Mouse (Mus musculus) liver, embryonic 12.5 days (tissue): ENCODE results near the gene Dennd5b. TPM values are rescaled to one million over a fixed set of nuclear protein-coding genes. Genes with fewer than 3 reads are reported as not detected.
A peak's percentile ranks its signal among the peaks of the same experiment; 100 is the strongest.
"Not testable (repeated sequence)": the region's sequence is repeated elsewhere in the genome, so short reads cannot be mapped to it uniquely, and the experiment has no call there.

Experiments
- ATAC-seq: fragments of 200-750 bp; cut with Nextera tagmentation; 2 replicates; pipeline ENCODE4 v1.8.0; 2017; ENCODE audit warnings: moderate number of reproducible peaks, mild to moderate bottlenecking, moderate library complexity
- H3K27ac ChIP-seq: fragments of 300-500 bp; sonication (generic); 2 replicates; pipeline ENCODE4 v1.5.1; 2016; ENCODE audit warnings: mild to moderate bottlenecking
- H3K27me3 ChIP-seq: fragments of 300-500 bp; sonication (generic); replicated peaks from 2 replicates; pipeline ENCODE4 v1.6.1; 2016; ENCODE audit warnings: mild to moderate bottlenecking, moderate library complexity
- H3K36me3 ChIP-seq: fragments of 300-500 bp; sonication (generic); 2 replicates; pipeline ENCODE4 v1.6.1; 2016; ENCODE audit warnings: mild to moderate bottlenecking, moderate library complexity
- H3K4me1 ChIP-seq: fragments of 300-500 bp; sonication (generic); 2 replicates; pipeline ENCODE4 v1.6.1; 2016
- H3K4me2 ChIP-seq: fragments of 300-500 bp; sonication (generic); 2 replicates; pipeline ENCODE4 v1.6.1; 2016; ENCODE audit warnings: mild to moderate bottlenecking, moderate library complexity
- H3K4me3 ChIP-seq: fragments of 300-500 bp; sonication (generic); 2 replicates; pipeline ENCODE4 v1.5.1; 2016; ENCODE audit warnings: mild to moderate bottlenecking, moderate library complexity
- H3K9ac ChIP-seq: fragments of 300-500 bp; sonication (generic); 2 replicates; pipeline ENCODE4 v1.6.1; 2016; ENCODE audit warnings: mild to moderate bottlenecking, moderate library complexity
- H3K9me3 ChIP-seq: fragments of 300-500 bp; sonication (generic); replicated peaks from 2 replicates; pipeline ENCODE4 v1.6.1; 2016; ENCODE audit warnings: mild to moderate bottlenecking, moderate library complexity
- WGBS: fragments of 180-500 bp; shearing (Covaris S2); methylation state at CpG from one replicate; pipeline ENCODE4 v1.1.7; 2016; ENCODE audit not compliant: insufficient replicate concordance; 5-methylcytosine and 5-hydroxymethylcytosine counted together
- polyA plus RNA-seq: library from polyadenylated mRNA; unstranded; fragments of >200 nt; fragmentation: Nextera tagmentation; extraction: Ambion mirVana; gene quantifications from 2 replicates; pipeline ENCODE4 v1.2.1, GENCODE M21; 2016

The Dennd5b gene
- polyA plus RNA-seq, 1 experiment from 2014 or later, result 6.0 TPM

DNA sequence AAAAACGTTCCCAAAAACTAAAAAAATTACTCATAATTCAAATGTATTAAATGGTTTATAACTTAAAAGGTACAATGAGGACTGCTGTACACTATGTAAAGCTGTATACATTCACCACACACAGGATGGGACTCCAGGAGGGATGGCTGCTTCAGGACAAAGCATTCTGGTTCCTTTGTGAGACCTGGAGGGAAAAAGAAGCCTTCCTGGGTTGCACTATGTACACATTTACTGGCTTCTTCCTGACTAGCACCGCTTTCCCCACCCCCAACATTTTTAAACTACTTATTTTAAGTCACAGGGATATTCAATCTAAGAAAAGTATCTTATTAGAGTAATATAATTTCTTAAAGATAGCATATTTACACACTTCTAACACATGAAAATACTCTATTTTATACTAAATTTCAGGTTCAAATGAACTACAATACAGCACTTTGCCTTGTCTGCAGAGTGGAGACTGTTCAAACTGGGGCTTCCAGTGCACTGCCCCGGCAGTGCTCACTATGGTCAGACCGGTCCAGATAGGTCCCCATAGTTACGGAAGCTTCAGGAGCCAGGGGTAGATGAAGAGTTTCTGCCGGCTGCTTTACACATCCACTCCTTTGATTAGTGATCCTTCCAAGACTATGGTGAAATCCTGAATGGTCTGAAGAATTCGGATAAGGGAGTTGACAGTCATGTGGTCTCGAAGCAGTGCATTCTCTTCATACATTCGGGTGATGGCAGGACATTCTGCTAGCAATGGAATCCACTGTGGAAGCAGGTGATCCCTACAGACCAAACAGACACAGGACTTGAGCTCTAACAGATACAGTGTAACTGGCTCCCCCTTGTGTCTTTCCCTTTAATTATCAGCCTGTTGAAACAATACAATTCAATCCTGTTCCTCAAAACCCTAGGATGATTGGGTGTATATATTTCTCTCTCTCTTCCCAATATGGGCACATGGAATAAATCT, 108.1 kb downstream of the Dennd5b start:
- Histone ChIP-seq H3K9me3 (no peaks in the 10 kb centered on the region), H3K9ac (no peak overlapping the region), H3K4me1 (no peaks in the 10 kb centered on the region), H3K4me2 (no peak overlapping the region), H3K4me3 (no peak overlapping the region), H3K27ac (no peak overlapping the region), H3K27me3 (no peaks in the 10 kb centered on the region), H3K36me3 (peaks cover 9% of the 10 kb centered on the region)
- 29% methylated on average over 9 of the region's 9 CpGs for WGBS
- ATAC-seq, result peak; percentile 44; the same call in 1 of the 2 replicates

DNA sequence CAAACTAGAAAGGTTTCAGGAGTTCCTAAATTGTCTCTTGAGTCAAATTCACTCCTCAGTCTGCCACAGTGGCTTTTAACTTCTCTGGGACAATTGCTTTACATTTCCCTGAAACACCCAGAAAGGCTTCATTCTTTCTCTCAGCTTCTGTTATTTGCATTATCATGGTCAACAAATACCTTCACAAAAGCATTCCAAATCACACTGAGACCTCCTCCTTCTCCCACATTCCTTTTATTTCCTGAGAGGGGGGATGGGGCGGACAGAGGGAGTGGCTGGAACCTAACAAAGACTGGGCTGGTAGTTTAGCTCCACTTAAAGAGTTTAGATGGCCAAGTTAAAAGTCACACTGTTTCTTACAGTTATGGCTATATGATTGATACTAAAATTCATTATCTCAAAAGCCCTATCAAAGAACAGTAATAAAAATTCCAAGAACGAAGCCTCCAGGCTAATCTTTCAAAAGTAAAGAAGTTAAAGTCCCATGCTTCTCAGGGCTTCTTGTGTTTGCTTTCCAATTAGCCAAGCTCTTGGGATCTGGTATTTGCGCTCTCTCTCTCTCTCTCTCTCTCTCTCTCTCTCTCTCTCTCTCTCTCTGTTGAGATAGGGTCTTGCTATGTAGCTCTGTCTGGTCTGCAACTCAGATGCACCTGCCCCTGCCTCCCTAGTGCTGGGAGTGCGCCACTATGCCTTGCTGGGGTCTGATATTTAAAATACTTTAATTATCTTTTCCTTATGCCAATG, 108.9 kb downstream of the Dennd5b start:
- H3K4me3 ChIP-seq, result no peak overlapping the region
- no peaks in the 10 kb centered on the region for H3K4me1 ChIP-seq
- H3K36me3 ChIP-seq, result peaks cover 4% of the 10 kb centered on the region
- H3K9ac ChIP-seq, result no peak overlapping the region
- H3K9me3 ChIP-seq, result no peaks in the 10 kb centered on the region
- 57% methylated on average over 4 of the region's 4 CpGs for WGBS
- no peak overlapping the region for H3K4me2 ChIP-seq
- ATAC-seq, result no peak
- no peak overlapping the region for H3K27ac ChIP-seq
- H3K27me3 ChIP-seq, result no peaks in the 10 kb centered on the region

DNA sequence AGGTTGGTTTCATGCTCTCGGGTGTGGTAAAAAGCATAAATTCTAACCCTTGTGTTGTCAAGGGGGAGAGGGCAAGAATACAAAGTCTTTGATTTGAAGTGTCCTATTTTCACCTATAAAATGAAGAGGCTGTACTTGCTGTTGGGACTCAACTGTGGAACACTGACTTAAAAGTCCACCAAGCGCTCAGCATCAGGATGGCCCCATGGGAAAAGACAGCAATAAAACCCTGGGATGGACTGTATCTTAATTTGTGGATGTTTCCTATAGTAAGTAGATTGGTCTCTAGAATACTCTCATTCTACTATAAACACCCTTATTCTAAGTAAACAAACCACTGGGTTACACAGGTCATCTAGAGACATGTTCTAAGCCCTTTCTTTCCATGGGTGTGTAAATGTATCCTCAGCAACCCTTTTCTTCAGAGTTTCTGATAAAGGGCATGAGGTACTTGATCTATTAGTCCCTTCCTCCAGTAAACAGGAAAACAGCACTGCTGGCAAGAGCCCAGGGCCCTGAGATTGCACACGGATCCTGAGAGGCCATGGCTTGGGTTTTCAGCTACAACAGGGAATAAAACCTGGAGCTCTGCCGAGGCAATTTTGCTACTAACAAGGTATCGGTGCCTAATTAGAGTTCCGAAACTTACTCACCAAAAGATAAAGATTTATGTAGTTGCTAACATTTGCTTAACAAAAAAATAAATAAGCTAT, 109.7 kb downstream of the Dennd5b start:
- Histone ChIP-seq H3K36me3 (peaks cover 4% of the 10 kb centered on the region), H3K9me3 (no peaks in the 10 kb centered on the region), H3K4me3 (no peak overlapping the region), H3K4me1 (no peaks in the 10 kb centered on the region), H3K9ac (no peak overlapping the region), H3K4me2 (no peak overlapping the region), H3K27me3 (no peaks in the 10 kb centered on the region), H3K27ac (no peak overlapping the region)
- 57% methylated on average over 6 of the region's 6 CpGs for WGBS
- ATAC-seq, result no peak

DNA sequence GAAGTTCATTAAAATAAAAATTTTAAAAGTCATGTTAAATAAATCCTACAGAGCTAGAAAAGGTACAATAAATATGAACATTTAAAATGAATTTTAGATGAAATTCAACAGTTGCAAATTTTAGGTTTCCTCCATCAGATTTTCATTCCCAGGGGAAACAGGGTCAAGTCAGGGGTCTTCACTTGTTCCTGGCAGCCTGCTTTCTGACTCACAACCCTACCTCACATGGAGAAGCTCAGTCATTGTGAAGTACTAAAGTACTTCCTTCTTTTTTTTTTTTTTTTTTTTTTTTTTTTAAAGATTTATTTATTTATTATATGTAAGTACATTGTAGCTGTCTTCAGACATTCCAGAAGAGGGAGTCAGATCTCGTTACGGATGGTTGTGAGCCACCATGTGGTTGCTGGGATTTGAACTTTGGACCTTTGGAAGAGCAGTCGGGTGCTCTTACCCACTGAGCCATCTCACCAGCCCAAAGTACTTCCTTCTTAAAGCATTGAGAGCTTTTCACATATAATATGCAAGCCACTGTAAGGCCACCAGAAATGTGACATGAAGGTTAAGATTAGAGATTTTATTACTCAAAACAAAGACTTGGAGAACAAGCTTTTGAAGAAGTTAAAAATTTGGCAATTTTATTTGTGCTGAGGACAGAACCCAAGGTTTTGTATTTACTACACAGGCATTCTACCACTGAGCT, 111.5 kb downstream of the Dennd5b start:
- H3K27ac ChIP-seq, H3K9ac ChIP-seq, H3K4me3 ChIP-seq, H3K4me1 ChIP-seq, H3K27me3 ChIP-seq, H3K4me2 ChIP-seq, H3K9me3 ChIP-seq, H3K36me3 ChIP-seq, ATAC-seq: not testable (repeated sequence)
- WGBS, result 56% methylated on average over 1 of the region's 3 CpGs

DNA sequence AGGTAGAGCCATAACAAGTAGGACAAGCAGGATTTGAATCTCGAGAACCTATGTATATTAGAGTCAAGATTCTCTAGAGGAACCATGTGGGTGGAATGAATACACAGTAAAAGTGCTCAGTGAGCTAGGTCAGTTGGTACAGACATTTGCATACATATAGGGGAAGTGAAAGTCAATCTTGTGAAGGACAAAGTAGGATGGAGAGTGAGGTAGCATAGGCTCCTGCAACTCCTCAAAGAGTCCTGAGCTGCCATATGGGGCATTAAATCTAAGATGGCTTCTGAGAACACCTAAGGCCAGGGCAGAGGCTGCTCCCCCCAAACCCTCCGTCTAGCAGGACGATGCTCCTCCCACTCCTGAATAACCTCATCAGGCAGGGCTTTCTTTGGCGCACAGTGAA, 115.5 kb downstream of the Dennd5b start:
- H3K9me3 ChIP-seq, result no peaks in the 10 kb centered on the region
- no peak overlapping the region for H3K4me3 ChIP-seq
- no peak; the same call in 1 of the 2 replicates for ATAC-seq
- H3K27me3 ChIP-seq, result no peaks in the 10 kb centered on the region
- H3K4me1 ChIP-seq, result no peaks in the 10 kb centered on the region
- 62% methylated on average over 4 of the region's 4 CpGs for WGBS
- H3K27ac ChIP-seq, result no peak overlapping the region
- H3K9ac ChIP-seq, result no peak overlapping the region
- no peak overlapping the region for H3K4me2 ChIP-seq
- no peaks in the 10 kb centered on the region; the same call in 1 of the 2 replicates for H3K36me3 ChIP-seq

DNA sequence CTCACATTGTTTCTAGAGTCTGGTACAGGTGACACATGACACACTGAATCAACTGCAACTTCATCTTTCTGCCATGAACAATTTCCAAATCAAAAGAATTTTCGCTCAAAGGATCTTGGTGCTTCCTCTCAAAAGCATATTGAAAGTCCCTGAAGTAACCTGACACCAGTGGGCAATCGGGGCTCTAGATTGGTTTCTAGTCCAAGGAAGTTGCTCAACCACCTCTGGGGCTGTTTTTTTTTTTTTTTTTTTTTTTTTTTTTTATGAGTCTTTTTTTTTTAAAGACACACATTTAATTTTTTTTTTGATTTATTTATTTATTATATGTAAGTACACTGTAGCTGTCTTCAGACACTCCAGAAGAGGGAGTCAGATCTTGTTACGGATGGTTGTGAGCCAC, 121.0 kb downstream of the Dennd5b start:
- H3K36me3 ChIP-seq, result no peaks in the 10 kb centered on the region
- H3K27ac ChIP-seq, result no peak overlapping the region
- ATAC-seq, result no peak
- no peaks in the 10 kb centered on the region for H3K4me1 ChIP-seq
- H3K27me3 ChIP-seq, result no peaks in the 10 kb centered on the region
- H3K9me3 ChIP-seq, result no peaks in the 10 kb centered on the region
- H3K4me2 ChIP-seq, result no peak overlapping the region
- H3K9ac ChIP-seq, result no peak overlapping the region
- whole genome bisulfite sequencing, result 35% methylated on average over 2 of the region's 3 CpGs
- no peak overlapping the region for H3K4me3 ChIP-seq

DNA sequence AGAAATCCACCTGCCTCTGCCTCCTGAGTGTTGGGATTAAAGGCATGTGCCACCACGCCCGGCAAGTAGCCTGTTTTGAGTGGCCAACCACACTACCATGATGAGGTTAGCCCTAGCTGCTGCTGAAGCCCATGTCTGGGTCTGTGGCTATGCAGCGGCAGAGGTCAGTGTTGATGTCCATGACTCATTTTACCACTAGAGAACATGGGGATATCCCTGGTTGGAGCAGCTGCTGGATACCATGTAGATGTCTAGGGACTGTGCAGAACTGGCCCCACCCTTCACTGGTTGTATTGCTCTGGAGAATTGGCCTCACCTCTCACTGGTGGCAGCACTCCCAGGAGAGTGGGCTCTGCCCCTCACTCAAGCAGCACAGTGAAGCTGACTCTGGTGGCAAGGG, 126.4 kb downstream of the Dennd5b start:
- Histone ChIP-seq H3K9ac (no peak overlapping the region), H3K36me3 (no peaks in the 10 kb centered on the region), H3K9me3 (no peaks in the 10 kb centered on the region), H3K27me3 (no peaks in the 10 kb centered on the region), H3K4me3 (no peak overlapping the region), H3K4me2 (no peak overlapping the region), H3K4me1 (peaks cover 12% of the 10 kb centered on the region; the same call in 1 of the 2 replicates), H3K27ac (no peak overlapping the region)
- WGBS, result 73% methylated on average over 3 of the region's 3 CpGs
- no peak for ATAC-seq

DNA sequence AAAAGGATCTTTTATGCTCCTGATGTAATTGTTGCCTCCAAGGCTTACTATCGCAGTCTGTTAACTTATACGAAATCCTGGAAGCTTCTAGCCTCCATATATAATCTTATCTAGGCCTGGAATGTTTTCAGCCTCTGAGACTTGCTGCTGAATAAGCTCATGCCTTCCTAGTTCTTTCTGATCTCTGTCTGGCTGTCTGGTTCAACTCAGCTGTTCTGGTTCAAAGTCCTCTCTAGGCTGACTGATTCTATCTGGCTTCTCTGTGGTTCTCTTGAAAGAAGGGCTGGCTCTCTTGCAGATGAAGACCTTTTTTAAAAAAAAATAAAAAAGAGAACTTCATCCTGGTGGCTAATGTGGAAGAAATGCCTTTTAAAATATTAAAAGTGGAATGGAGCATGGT, 128.6 kb downstream of the Dennd5b start:
- Histone ChIP-seq H3K4me2 (no peak overlapping the region), H3K4me3 (no peak overlapping the region), H3K9ac (no peak overlapping the region), H3K36me3 (no peaks in the 10 kb centered on the region), H3K4me1 (peaks cover 12% of the 10 kb centered on the region; the same call in 1 of the 2 replicates), H3K27ac (no peak overlapping the region), H3K27me3 (no peaks in the 10 kb centered on the region), H3K9me3 (no peaks in the 10 kb centered on the region)
- ATAC-seq, result no peak
- WGBS, result 66% methylated on average over 2 of the region's 2 CpGs

DNA sequence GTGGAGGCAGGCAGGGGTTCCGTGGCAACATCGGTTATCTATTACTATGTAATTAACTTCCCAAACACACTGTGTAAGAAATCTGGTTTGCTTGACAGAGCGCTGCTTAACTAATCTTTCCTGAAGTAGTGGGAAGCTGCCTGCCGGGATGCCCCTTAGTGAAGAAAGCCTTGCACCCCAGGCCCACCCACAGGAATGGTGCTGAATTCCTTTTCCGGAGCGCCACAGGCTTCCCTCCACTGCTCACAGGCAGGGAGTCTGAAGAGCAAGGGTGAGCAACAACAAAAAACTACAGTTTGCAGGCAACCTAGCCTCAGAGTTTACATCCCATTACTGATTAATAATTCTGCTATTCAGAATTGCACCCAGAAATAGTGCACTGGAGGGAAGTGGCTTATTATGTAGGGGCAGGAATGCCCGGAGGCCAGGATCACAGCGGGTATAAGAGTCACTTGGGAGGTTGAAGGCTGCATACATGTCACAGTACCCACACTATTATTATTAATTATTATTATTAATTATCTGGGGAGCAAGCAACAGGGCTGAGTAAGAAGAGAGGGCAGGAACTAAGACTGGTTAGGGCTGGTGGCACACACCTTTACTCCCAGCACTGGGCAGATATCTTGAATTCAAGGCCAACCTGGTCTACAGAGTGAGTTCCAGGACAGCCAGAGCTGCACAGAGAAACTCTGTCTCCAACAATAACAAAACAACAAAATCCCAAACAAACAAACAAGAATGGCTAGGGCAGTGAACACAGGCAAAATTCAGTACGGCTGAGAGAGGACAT, 129.2 kb downstream of the Dennd5b start:
- ATAC-seq, result no peak
- Histone ChIP-seq H3K27me3 (no peaks in the 10 kb centered on the region), H3K4me3 (no peak overlapping the region), H3K4me2 (no peak overlapping the region), H3K27ac (no peak overlapping the region), H3K4me1 (peaks cover 12% of the 10 kb centered on the region; the same call in 1 of the 2 replicates), H3K9ac (no peak overlapping the region), H3K36me3 (no peaks in the 10 kb centered on the region), H3K9me3 (no peaks in the 10 kb centered on the region)
- WGBS, result 35% methylated on average over 9 of the region's 9 CpGs

DNA sequence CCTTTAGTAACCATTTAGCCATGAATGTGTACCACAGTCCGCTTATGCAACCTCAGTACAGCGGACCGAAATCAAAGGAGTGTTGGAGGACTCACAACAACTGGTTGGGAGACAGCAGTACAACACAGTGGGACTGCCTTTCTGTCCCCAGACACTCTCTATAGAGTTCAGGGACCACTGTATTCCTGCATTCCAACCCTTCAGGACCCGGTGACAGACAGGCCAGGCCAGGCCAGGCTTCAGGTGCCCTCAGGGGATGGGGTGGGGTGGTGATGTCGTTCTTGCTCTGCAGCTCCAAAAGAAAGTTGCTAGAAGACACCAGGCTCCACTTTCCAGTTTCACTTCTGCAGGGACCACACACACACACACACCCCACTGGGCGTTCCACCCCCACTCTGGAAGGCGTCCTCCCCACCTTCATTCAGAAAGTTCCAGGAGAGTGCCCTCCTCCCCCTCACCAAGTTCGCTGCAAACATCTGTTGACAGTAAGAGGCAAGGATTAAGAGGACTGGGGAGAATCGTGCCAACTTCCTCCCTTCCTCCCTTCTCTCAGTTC, 130.0 kb downstream of the Dennd5b start:
- Histone ChIP-seq H3K36me3 (no peaks in the 10 kb centered on the region), H3K4me1 (peaks cover 12% of the 10 kb centered on the region; the same call in 1 of the 2 replicates), H3K9ac (no peak overlapping the region), H3K27me3 (no peaks in the 10 kb centered on the region), H3K4me3 (no peak overlapping the region), H3K9me3 (no peaks in the 10 kb centered on the region), H3K27ac (no peak overlapping the region), H3K4me2 (no peak overlapping the region)
- no peak for ATAC-seq
- WGBS, result 42% methylated on average over 9 of the region's 9 CpGs
